Mouse (Mus musculus): ENCODE measurements around the gene Ttyh2.

- TF ChIP-seq CTCF (IDR thresholded peaks at IDR 0.05; ENCODE audit: borderline replicate concordance, insufficient read depth, low read depth, low read length) (no peak), POLR2A (IDR thresholded peaks at IDR 0.05; ENCODE audit: borderline replicate concordance, insufficient read depth, low read length) (no peak)
Observed at GRCm38 (mm10) chr11:114764820-114765818, 89.9 kb downstream of the Ttyh2 start, which contains the start of gene Kif19a.

Data from cerebellum, adult 2 months (tissue).